Mouse (Mus musculus) intestine, embryonic 14.5 days (tissue): ENCODE results near the gene Mettl7a1. TPM values are rescaled to one million over a fixed set of nuclear protein-coding genes. Genes with fewer than 3 reads are reported as not detected.
A peak's percentile ranks its signal among the peaks of the same experiment; 100 is the strongest.
"Not testable (repeated sequence)": the region's sequence is repeated elsewhere in the genome, so short reads cannot be mapped to it uniquely, and the experiment has no call there.

ENCODE experiments used
- ATAC-seq: fragments of 200-750 bp; cut with Nextera tagmentation; replicated peaks from 2 replicates; pipeline ENCODE4 v1.8.0; 2017; ENCODE audit warnings: low read depth, moderate number of reproducible peaks, moderate TSS enrichment, moderate library complexity; ENCODE audit not compliant: low FRiP score, low TSS enrichment
- DNase-seq: peaks from one replicate; pipeline ENCODE4 v3.0.0-alpha.2; 2018; ENCODE audit warnings: low spot score
- H3K27ac ChIP-seq: fragments of 300-500 bp; sonication (generic); 2 replicates; pipeline ENCODE4 v1.5.1; 2014; ENCODE audit warnings: low read depth, mild to moderate bottlenecking, control low read depth
- H3K27me3 ChIP-seq: fragments of 300-500 bp; sonication (generic); replicated peaks from 2 replicates; pipeline ENCODE4 v1.6.1; 2014; ENCODE audit warnings: low read length, control low read depth; ENCODE audit not compliant: control insufficient read depth, insufficient read depth
- H3K36me3 ChIP-seq: fragments of 300-500 bp; sonication (generic); 2 replicates; pipeline ENCODE4 v1.6.1; 2014; ENCODE audit warnings: low read length, control low read depth; ENCODE audit not compliant: control insufficient read depth, insufficient read depth
- H3K4me1 ChIP-seq: fragments of 300-500 bp; sonication (generic); replicated peaks from 2 replicates; pipeline ENCODE4 v1.6.1; 2014; ENCODE audit warnings: low read length, control low read depth, mixed read lengths; ENCODE audit not compliant: control insufficient read depth, insufficient read depth
- H3K4me2 ChIP-seq: fragments of 300-500 bp; sonication (generic); 2 replicates; pipeline ENCODE4 v1.6.1; 2014; ENCODE audit warnings: low read length
- H3K4me3 ChIP-seq: fragments of 300-500 bp; sonication (generic); 2 replicates; pipeline ENCODE4 v1.5.1; 2014; ENCODE audit warnings: low read depth, low read length, control low read depth, mixed read lengths
- H3K9ac ChIP-seq: fragments of 300-500 bp; sonication (generic); 2 replicates; pipeline ENCODE4 v1.6.1; 2014; ENCODE audit warnings: mild to moderate bottlenecking, low read length
- H3K9me3 ChIP-seq: fragments of 300-500 bp; sonication (generic); 2 replicates; pipeline ENCODE4 v1.6.1; 2016; ENCODE audit warnings: low read length, control low read depth; ENCODE audit not compliant: control insufficient read depth
- WGBS: fragments of 180-500 bp; shearing (Covaris S2); extraction: QIAGEN DNeasy Blood & Tissue Kit; methylation state at CpG from one replicate; pipeline ENCODE4 v1.1.7; 2014; 5-methylcytosine and 5-hydroxymethylcytosine counted together
- polyA plus RNA-seq: library from polyadenylated mRNA; unstranded; fragments of >200 nt; fragmentation: Nextera tagmentation; extraction: Ambion mirVana; gene quantifications from 2 replicates; pipeline ENCODE4 v1.2.1, GENCODE M21; 2014

Gene Mettl7a1
- polyA plus RNA-seq, 1 experiment from 2014 or later, result 4.7 TPM

GRCm38 (mm10) chr15:100312346-100312745, 8.4 kb downstream of the Mettl7a1 start:
- H3K4me2 ChIP-seq, result no peak overlapping the region
- no peak for ATAC-seq
- H3K4me1 ChIP-seq, result no peaks in the 10 kb centered on the region; the same call in 1 of the 2 replicates
- no peak overlapping the region for H3K9ac ChIP-seq
- H3K36me3 ChIP-seq, result no peaks in the 10 kb centered on the region
- 0 out of 2 replicates have a peak overlapping the region, but pooled peaks have one; percentile 27 for H3K27ac ChIP-seq
- 53% methylated on average over 2 of the region's 2 CpGs for WGBS
- no peak overlapping the region for H3K4me3 ChIP-seq
- no peaks in the 10 kb centered on the region for H3K27me3 ChIP-seq
- H3K9me3 ChIP-seq, result no peaks in the 10 kb centered on the region
- DNase-seq, result no peak

GRCm38 (mm10) chr15:100314448-100315145, 10.7 kb downstream of the Mettl7a1 start:
- Histone ChIP-seq H3K9me3 (no peaks in the 10 kb centered on the region), H3K27ac (no peak overlapping the region), H3K4me2 (no peak overlapping the region), H3K36me3 (no peaks in the 10 kb centered on the region), H3K27me3 (no peaks in the 10 kb centered on the region), H3K4me3 (no peak overlapping the region), H3K4me1 (no peaks in the 10 kb centered on the region; the same call in 1 of the 2 replicates), H3K9ac (no peak overlapping the region)
- no peak for DNase-seq
- 95% methylated on average over 5 of the region's 5 CpGs for WGBS
- no peak for ATAC-seq

- not testable (repeated sequence) for H3K27me3 ChIP-seq, H3K4me3 ChIP-seq, H3K4me1 ChIP-seq, H3K27ac ChIP-seq, ATAC-seq, H3K36me3 ChIP-seq, H3K9ac ChIP-seq, H3K4me2 ChIP-seq, DNase-seq, H3K9me3 ChIP-seq
- 32% methylated on average over 4 of the region's 4 CpGs for WGBS
These were observed 14.2 kb downstream of the Mettl7a1 start for GRCm38 (mm10) chr15:100318014-100318671.

GRCm38 (mm10) chr15:100319884-100320283, 15.9 kb downstream of the Mettl7a1 start:
- DNase-seq, result no peak
- Histone ChIP-seq H3K9me3 (no peaks in the 10 kb centered on the region), H3K36me3 (no peaks in the 10 kb centered on the region), H3K4me2 (0 out of 2 replicates have a peak overlapping the region, but pooled peaks have one; percentile 11), H3K4me3 (no peak overlapping the region), H3K27me3 (no peaks in the 10 kb centered on the region), H3K4me1 (peaks cover 5% of the 10 kb centered on the region; the same call in 1 of the 2 replicates), H3K9ac (no peak overlapping the region), H3K27ac (peak overlapping the region; percentile 70)
- WGBS, result 80% methylated on average over 1 of the region's 1 CpGs
- ATAC-seq, result no peak

GRCm38 (mm10) chr15:100320295-100320905, 16.5 kb downstream of the Mettl7a1 start:
- 0 out of 2 replicates have a peak, but pooled peaks have one; percentile 40 for ATAC-seq
- Histone ChIP-seq H3K27ac (peak overlapping the region; percentile 70), H3K9me3 (no peaks in the 10 kb centered on the region), H3K36me3 (no peaks in the 10 kb centered on the region), H3K4me2 (0 out of 2 replicates have a peak overlapping the region, but pooled peaks have one; percentile 11), H3K4me1 (peaks cover 5% of the 10 kb centered on the region; the same call in 1 of the 2 replicates), H3K4me3 (no peak overlapping the region), H3K27me3 (no peaks in the 10 kb centered on the region), H3K9ac (no peak overlapping the region)
- 33% methylated on average over 9 of the region's 9 CpGs for WGBS
- DNase-seq, result peak; percentile 61

GRCm38 (mm10) chr15:100321134-100321533, 17.2 kb downstream of the Mettl7a1 start:
- Histone ChIP-seq H3K36me3 (no peaks in the 10 kb centered on the region), H3K4me1 (peaks cover 5% of the 10 kb centered on the region; the same call in 1 of the 2 replicates), H3K4me3 (no peak overlapping the region), H3K27me3 (no peaks in the 10 kb centered on the region), H3K4me2 (no peak overlapping the region), H3K27ac (no peak overlapping the region), H3K9ac (no peak overlapping the region), H3K9me3 (no peaks in the 10 kb centered on the region)
- ATAC-seq, result no peak; the same call in 1 of the 2 replicates
- DNase-seq, result no peak
- WGBS, result 40% methylated on average over 5 of the region's 5 CpGs

GRCm38 (mm10) chr15:100324021-100324591, 20.2 kb downstream of the Mettl7a1 start:
- H3K36me3 ChIP-seq, result no peaks in the 10 kb centered on the region
- H3K9ac ChIP-seq, result no peak overlapping the region
- H3K4me1 ChIP-seq, result peaks cover 5% of the 10 kb centered on the region; the same call in 1 of the 2 replicates
- no peaks in the 10 kb centered on the region for H3K9me3 ChIP-seq
- 72% methylated on average over 12 of the region's 12 CpGs for WGBS
- H3K4me2 ChIP-seq, result no peak overlapping the region
- no peak overlapping the region for H3K27ac ChIP-seq
- no peak overlapping the region for H3K4me3 ChIP-seq
- no peak for ATAC-seq
- no peaks in the 10 kb centered on the region for H3K27me3 ChIP-seq
- no peak for DNase-seq

- peaks cover 2% of the 10 kb centered on the region; the same call in 1 of the 2 replicates for H3K4me1 ChIP-seq
- 87% methylated on average over 3 of the region's 3 CpGs for WGBS
- no peak overlapping the region for H3K4me3 ChIP-seq
- H3K4me2 ChIP-seq, result no peak overlapping the region
- ATAC-seq, result no peak
- H3K27ac ChIP-seq, result no peak overlapping the region
- no peak overlapping the region for H3K9ac ChIP-seq
- no peaks in the 10 kb centered on the region for H3K36me3 ChIP-seq
- H3K9me3 ChIP-seq, result no peaks in the 10 kb centered on the region
- no peaks in the 10 kb centered on the region for H3K27me3 ChIP-seq
- DNase-seq, result no peak
These were observed 21.3 kb downstream of the Mettl7a1 start for GRCm38 (mm10) chr15:100325235-100325634.
